Mouse (Mus musculus) MEL (cell line): ENCODE data around the gene Foxn2. TPM values are rescaled to one million over a fixed set of nuclear protein-coding genes. Genes with fewer than 3 reads are reported as not detected.

Source experiments
- DNase-seq: peaks from one replicate; pipeline ENCODE4 v3.0.0; 2011; ENCODE audit warnings: low read depth, low spot score
- H3K27ac ChIP-seq: 2 replicates; pipeline ENCODE4 v1.5.1; 2012; ENCODE audit warnings: low read depth, mild to moderate bottlenecking, control low read depth, low read length, moderate library complexity; ENCODE audit not compliant: control insufficient read depth
- H3K27me3 ChIP-seq, 2 experiments: fragments of 150-350 bp in 1 of 2; sonication (generic) in 1 of 2; 2 replicates each; pipeline ENCODE4 v1.6.1; 2012; ENCODE audit warnings: low read length in 2 of 2, mild to moderate bottlenecking in 2 of 2, improper control_type of control experiment in 1 of 2, moderate library complexity in 1 of 2; ENCODE audit not compliant: insufficient read depth in 2 of 2, control insufficient read depth in 1 of 2
- H3K36me3 ChIP-seq, 2 experiments: 2 replicates each; pipeline ENCODE4 v1.6.1; 2012 to 2014; ENCODE audit warnings: low read length in 2 of 2, improper control_type of control experiment in 1 of 2, inconsistent platforms in 1 of 2, mild to moderate bottlenecking in 1 of 2; ENCODE audit not compliant: insufficient read depth in 2 of 2, control insufficient read depth in 1 of 2
- H3K4me1 ChIP-seq, 2 experiments: fragments of 150-350 bp in 1 of 2; sonication (generic) in 1 of 2; 2 replicates each; pipeline ENCODE4 v1.6.1; 2012; ENCODE audit warnings: low read length in 2 of 2, improper control_type of control experiment in 1 of 2, mild to moderate bottlenecking in 1 of 2; ENCODE audit not compliant: insufficient read depth in 2 of 2, control insufficient read depth in 1 of 2
- H3K4me3 ChIP-seq, 2 experiments: fragments of 150-350 bp in 1 of 2; sonication (generic) in 1 of 2; 2 replicates each; pipeline ENCODE4 v1.5.1; 2012; ENCODE audit warnings: low read depth in 2 of 2, low read length in 2 of 2, mild to moderate bottlenecking in 2 of 2, moderate library complexity in 2 of 2, control low read depth in 1 of 2, improper control_type of control experiment in 1 of 2; ENCODE audit not compliant: control insufficient read depth in 1 of 2, insufficient read depth in 1 of 2
- H3K79me2 ChIP-seq: 2 replicates; pipeline ENCODE4 v1.6.1; 2012; ENCODE audit warnings: mild to moderate bottlenecking, low read length, moderate library complexity; ENCODE audit not compliant: control insufficient read depth, poor library complexity, insufficient read depth
- H3K9ac ChIP-seq: 2 replicates; pipeline ENCODE4 v1.6.1; 2012; ENCODE audit warnings: low read depth, mild to moderate bottlenecking, control low read depth, low read length, moderate library complexity; ENCODE audit not compliant: control insufficient read depth, poor library complexity, severe bottlenecking
- H3K9me3 ChIP-seq: fragments of 150-350 bp; sonication (generic); replicated peaks from 2 replicates; pipeline ENCODE4 v1.6.1; 2012; ENCODE audit warnings: mild to moderate bottlenecking, low read length, improper control_type of control experiment, moderate library complexity; ENCODE audit not compliant: insufficient read depth
- BHLHE40 ChIP-seq: IDR thresholded peaks from 2 replicates; pipeline ENCODE4 v1.6.1; 2012; ENCODE audit warnings: low read depth, mild to moderate bottlenecking, inconsistent platforms, low read length, improper control_type of control experiment, borderline replicate concordance
- CHD1 ChIP-seq: IDR thresholded peaks from 2 replicates; pipeline ENCODE4 v1.6.1; 2012; ENCODE audit warnings: low read depth, mild to moderate bottlenecking, inconsistent platforms, low read length, improper control_type of control experiment
- CHD2 ChIP-seq: IDR thresholded peaks from 2 replicates; pipeline ENCODE4 v1.6.1; 2011; ENCODE audit warnings: low read length, improper control_type of control experiment
- E2F4 ChIP-seq: IDR thresholded peaks from 2 replicates; pipeline ENCODE4 v1.6.1; 2011; ENCODE audit warnings: low read depth, low read length, improper control_type of control experiment, borderline replicate concordance
- EP300 ChIP-seq, 2 experiments: IDR thresholded peaks; 2 replicates each; pipeline ENCODE4 v1.6.1; 2011; ENCODE audit warnings: improper control_type of control experiment in 2 of 2, low read length in 2 of 2, low read depth in 1 of 2, mild to moderate bottlenecking in 1 of 2
- GABPA ChIP-seq: IDR thresholded peaks from 2 replicates; pipeline ENCODE4 v1.6.1; 2012; ENCODE audit warnings: low read depth, mild to moderate bottlenecking, inconsistent platforms, low read length, improper control_type of control experiment, moderate library complexity
- GATA1 ChIP-seq: IDR thresholded peaks from 2 replicates; pipeline ENCODE4 v1.6.1; 2011; ENCODE audit warnings: low read depth, low read length, improper control_type of control experiment
- HCFC1 ChIP-seq: IDR thresholded peaks from 2 replicates; pipeline ENCODE4 v1.6.1; 2012; ENCODE audit warnings: low read depth, mild to moderate bottlenecking, inconsistent platforms, low read length, improper control_type of control experiment, moderate library complexity
- JUND ChIP-seq: IDR thresholded peaks from 2 replicates; pipeline ENCODE4 v1.6.1; 2011; ENCODE audit warnings: low read depth, mild to moderate bottlenecking, improper control_type of control experiment, low read length
- KAT2A ChIP-seq: conservative IDR thresholded peaks from 2 replicates; pipeline ENCODE4 v1.6.1; 2012; ENCODE audit warnings: low read depth, low read length, improper control_type of control experiment, inconsistent platforms
- MAX ChIP-seq: IDR thresholded peaks from 2 replicates; pipeline ENCODE4 v1.6.1; 2011; ENCODE audit warnings: low read length, improper control_type of control experiment
- MAZ ChIP-seq: IDR thresholded peaks from 2 replicates; pipeline ENCODE4 v1.6.1; 2012; ENCODE audit warnings: low read depth, mild to moderate bottlenecking, inconsistent platforms, low read length, improper control_type of control experiment
- MEF2A ChIP-seq: IDR thresholded peaks from 2 replicates; pipeline ENCODE4 v1.6.1; 2014; ENCODE audit warnings: low read depth, mild to moderate bottlenecking, inconsistent platforms, low read length, improper control_type of control experiment; ENCODE audit not compliant: poor library complexity, insufficient replicate concordance, severe bottlenecking; ENCODE audit errors: extremely low read depth
- MXI1 ChIP-seq: IDR thresholded peaks from 2 replicates; pipeline ENCODE4 v1.6.1; 2011; ENCODE audit warnings: mild to moderate bottlenecking, low read depth, low read length, improper control_type of control experiment
- MYB ChIP-seq: IDR thresholded peaks from 2 replicates; pipeline ENCODE4 v1.6.1; 2011; ENCODE audit warnings: mild to moderate bottlenecking, low read depth, low read length, improper control_type of control experiment
- MYC ChIP-seq: IDR thresholded peaks from 2 replicates; pipeline ENCODE4 v1.6.1; 2011; ENCODE audit warnings: low read depth, mild to moderate bottlenecking, low read length, improper control_type of control experiment, moderate library complexity
- NELFE ChIP-seq: IDR thresholded peaks from 2 replicates; pipeline ENCODE4 v1.6.1; 2011; ENCODE audit warnings: low read depth, low read length, improper control_type of control experiment
- NRF1 ChIP-seq: IDR thresholded peaks from 2 replicates; pipeline ENCODE4 v1.6.1; 2014; ENCODE audit warnings: low read depth, mild to moderate bottlenecking, inconsistent platforms, low read length, improper control_type of control experiment, moderate library complexity; ENCODE audit not compliant: poor library complexity, insufficient read depth, severe bottlenecking
- POLR2AphosphoS2 ChIP-seq: IDR thresholded peaks from 2 replicates; pipeline ENCODE4 v1.6.1; 2011; ENCODE audit warnings: low read length, improper control_type of control experiment
- RAD21 ChIP-seq: IDR thresholded peaks from 2 replicates; pipeline ENCODE4 v1.6.1; 2011; ENCODE audit warnings: mild to moderate bottlenecking, low read depth, low read length, improper control_type of control experiment
- RCOR1 ChIP-seq: IDR thresholded peaks from 2 replicates; pipeline ENCODE4 v1.6.1; 2012; ENCODE audit warnings: low read depth, mild to moderate bottlenecking, inconsistent platforms, low read length, improper control_type of control experiment
- SIN3A ChIP-seq: IDR thresholded peaks from 2 replicates; pipeline ENCODE4 v1.6.1; 2012; ENCODE audit warnings: low read length, improper control_type of control experiment, inconsistent platforms
- SMC3 ChIP-seq: IDR thresholded peaks from 2 replicates; pipeline ENCODE4 v1.6.1; 2011; ENCODE audit warnings: low read depth, low read length, improper control_type of control experiment
- TBP ChIP-seq: IDR thresholded peaks from 2 replicates; pipeline ENCODE4 v1.8.0; 2011; ENCODE audit warnings: low read depth, low read length, improper control_type of control experiment
- UBTF ChIP-seq: IDR thresholded peaks from 2 replicates; pipeline ENCODE4 v1.6.1; 2012; ENCODE audit warnings: low read depth, mild to moderate bottlenecking, inconsistent platforms, low read length, improper control_type of control experiment, moderate library complexity, borderline replicate concordance; ENCODE audit not compliant: insufficient read depth
- USF1 ChIP-seq: IDR thresholded peaks from 2 replicates; pipeline ENCODE4 v1.6.1; 2014; ENCODE audit warnings: low read depth, mild to moderate bottlenecking, inconsistent platforms, low read length, improper control_type of control experiment, moderate library complexity
- USF2 ChIP-seq, 2 experiments: IDR thresholded peaks; 2 replicates each; pipeline ENCODE4 v1.6.1; 2011 to 2012; ENCODE audit warnings: improper control_type of control experiment in 2 of 2, low read length in 2 of 2, borderline replicate concordance in 1 of 2, inconsistent platforms in 1 of 2, low read depth in 1 of 2, mild to moderate bottlenecking in 1 of 2; ENCODE audit not compliant: insufficient read depth in 1 of 2
- ZC3H11A ChIP-seq: IDR thresholded peaks from 2 replicates; pipeline ENCODE4 v1.6.1; 2012; ENCODE audit warnings: low read depth, mild to moderate bottlenecking, inconsistent platforms, low read length, improper control_type of control experiment
- ZMIZ1 ChIP-seq: IDR thresholded peaks from 2 replicates; pipeline ENCODE4 v1.6.1; 2012; ENCODE audit warnings: low read depth, mild to moderate bottlenecking, inconsistent platforms, low read length, improper control_type of control experiment, moderate library complexity
- ZNF384 ChIP-seq: IDR thresholded peaks from 2 replicates; pipeline ENCODE4 v1.6.1; 2012; ENCODE audit warnings: low read depth, mild to moderate bottlenecking, inconsistent platforms, low read length, improper control_type of control experiment
- polyA plus RNA-seq, 2 experiments: library from polyadenylated mRNA; stranded (reverse) in 1 of 2; unstranded in 1 of 2; fragments of >175 nt in 1 of 2; fragments of >200 nt in 1 of 2; gene quantifications; 2 replicates each; pipeline versions ENCODE4 v1.2.1 to v1.2.4; 2012; ENCODE audit warnings: low replicate concordance in 2 of 2, low read depth in 1 of 2; ENCODE audit not compliant: insufficient read length in 2 of 2, insufficient read depth in 1 of 2, missing spikeins in 1 of 2
- total RNA-seq: library from RNA; depleted of rRNA; stranded (reverse); fragments of 300-350 nt; gene quantifications from 2 replicates; pipeline ENCODE4 v1.2.3, GENCODE M21; 2012

Gene Foxn2
- total and polyA plus RNA-seq, 3 experiments = 20.0 to 133 (median 21.7) TPM

DNA sequence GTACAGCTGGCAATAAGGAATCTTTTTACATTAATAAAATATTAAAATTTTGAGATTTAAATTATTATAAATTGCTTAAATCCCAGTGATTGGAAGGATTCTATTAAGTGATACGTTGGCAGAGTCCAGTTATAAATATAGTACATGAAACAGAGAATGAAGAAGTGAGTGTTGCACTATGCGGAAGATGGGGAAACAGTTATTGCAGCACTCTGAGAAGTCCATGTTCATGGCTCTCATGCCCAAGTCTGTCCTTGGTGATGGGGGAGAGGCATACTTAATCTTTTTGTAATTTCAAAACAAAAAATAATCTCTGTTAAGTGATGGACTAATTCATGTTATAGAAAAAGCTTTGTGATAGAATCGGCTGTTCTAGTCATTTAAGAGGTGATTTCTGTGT is 17.6 kb downstream of the Foxn2 start:
- Histone ChIP-seq H3K79me2 (peaks cover 21% of the 10 kb centered on the region), H3K9ac (no peak overlapping the region), H3K27me3 (no peaks in the 10 kb centered on the region), H3K27ac (no peak overlapping the region), H3K4me1 (peaks cover 17 to 19% of the 10 kb centered on the region in 2 experiments), H3K9me3 (no peaks in the 10 kb centered on the region), H3K4me3 (no peak overlapping the region), H3K36me3 (peaks cover 2 to 35% of the 10 kb centered on the region in 2 experiments; a peak in 2 of 4 replicates)
- TF ChIP-seq JUND = no peak
- no peak for TF ChIP-seq MEF2A
- no peak for TF ChIP-seq RAD21
- no peak for TF ChIP-seq SMC3
- no peak for TF ChIP-seq MXI1
- TF ChIP-seq SIN3A = no peak
- TF ChIP-seq CHD2 = no peak
- no peak for TF ChIP-seq KAT2A
- no peak for TF ChIP-seq ZMIZ1
- no peak for TF ChIP-seq GABPA
- TF ChIP-seq ZC3H11A = no peak
- no peak for TF ChIP-seq E2F4
- TF ChIP-seq USF1 = no peak
- TF ChIP-seq HCFC1 = no peak
- TF ChIP-seq POLR2AphosphoS2 = no peak
- TF ChIP-seq BHLHE40 = no peak
- no peak for DNase-seq

DNA sequence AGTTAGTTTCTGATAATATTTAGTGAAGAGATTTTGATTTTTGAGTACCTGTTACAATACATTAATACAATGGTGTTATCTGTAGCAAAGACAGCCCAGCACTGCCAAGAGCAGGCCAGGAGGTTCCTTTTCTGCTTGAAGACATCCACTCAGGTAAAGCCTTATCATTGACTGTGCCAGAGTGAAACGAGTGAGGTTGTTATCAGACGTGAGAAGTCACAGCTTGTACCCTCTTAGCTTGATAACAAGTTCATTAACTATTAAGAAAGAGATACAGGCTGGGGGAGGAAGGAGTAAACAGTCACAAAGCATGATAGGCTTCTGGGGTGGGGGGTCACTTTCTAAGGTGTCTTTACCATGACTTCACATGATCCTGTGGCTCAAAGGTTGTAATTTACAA is 19.0 kb downstream of the Foxn2 start:
- H3K27ac ChIP-seq = peak overlapping the region; percentile 42
- H3K9ac ChIP-seq = no peak overlapping the region
- H3K9me3 ChIP-seq = no peaks in the 10 kb centered on the region
- H3K79me2 ChIP-seq = peaks cover 28% of the 10 kb centered on the region
- peak; percentile 60 for DNase-seq
- no peak overlapping the region for H3K4me3 ChIP-seq
- peaks cover 5 to 44% of the 10 kb centered on the region in 2 experiments for H3K36me3 ChIP-seq
- H3K27me3 ChIP-seq = no peaks in the 10 kb centered on the region
- peaks cover 19 to 22% of the 10 kb centered on the region in 2 experiments for H3K4me1 ChIP-seq
- TF ChIP-seq TBP (no peak), ZNF384 (no peak), NELFE (no peak), EP300 (IDR thresholded peaks at IDR 0.05; ENCODE audit: low read depth in 1 of 2, low read length in 2 of 2) (peak; percentile 78 to 88), USF2 (IDR thresholded peaks at IDR 0.05; ENCODE audit: borderline replicate concordance in 1 of 2, insufficient read depth in 1 of 2, low read depth in 1 of 2, low read length in 2 of 2) (no peak), JUND (no peak), MAZ (0 out of 2 replicates have a peak, but pooled peaks have one; percentile 11), KAT2A (no peak), MYC (no peak), GATA1 (peak; percentile 95), GABPA (no peak), CHD2 (no peak), ZMIZ1 (no peak), RCOR1 (peak; percentile 90), POLR2AphosphoS2 (no peak), MEF2A (no peak), USF1 (no peak), MXI1 (peak; percentile 20; the same call in 1 of the 2 replicates), ZC3H11A (no peak), UBTF (no peak), HCFC1 (no peak), E2F4 (no peak), CHD1 (no peak), MAX (no peak), NRF1 (no peak), MYB (no peak)
